Mouse (Mus musculus) cortical plate, adult 2 months (tissue): Measurements from ENCODE around the gene Pip5kl1. TPM values are rescaled to one million over a fixed set of nuclear protein-coding genes. Genes with fewer than 3 reads are reported as not detected.

Experiments used
- H3K27ac ChIP-seq: fragments of 200-500 bp; 2 replicates; pipeline ENCODE4 v1.5.1; 2012; ENCODE audit warnings: low read length, control low read depth, inconsistent platforms; ENCODE audit not compliant: insufficient read depth
- H3K4me1 ChIP-seq: fragments of 200-500 bp; 2 replicates; pipeline ENCODE4 v1.6.1; 2011; ENCODE audit warnings: low read length; ENCODE audit not compliant: control insufficient read depth, insufficient read depth
- H3K4me3 ChIP-seq: fragments of 200-500 bp; 2 replicates; pipeline ENCODE4 v1.5.1; 2011; ENCODE audit warnings: mild to moderate bottlenecking, low read length, control low read depth; ENCODE audit not compliant: insufficient read depth
- CTCF ChIP-seq: fragments of 200-500 bp; IDR thresholded peaks from 2 replicates; pipeline ENCODE4 v1.5.1; 2011; ENCODE audit warnings: mild to moderate bottlenecking, control low read depth, low read length; ENCODE audit not compliant: insufficient read depth; ENCODE audit errors: extremely low read depth
- POLR2A ChIP-seq: fragments of 200-500 bp; IDR thresholded peaks from 2 replicates; pipeline ENCODE4 v1.6.1; 2011; ENCODE audit warnings: mild to moderate bottlenecking, low read length, control low read depth; ENCODE audit not compliant: insufficient read depth; ENCODE audit errors: extremely low read depth
- polyA plus RNA-seq: library from polyadenylated mRNA; depleted of rRNA; stranded (reverse); fragments of >200 nt; gene quantifications from 2 replicates; pipeline ENCODE4 v1.2.3, GENCODE M21; 2012

Pip5kl1 gene
- polyA plus RNA-seq, 1 experiment = 31.3 TPM

DNA sequence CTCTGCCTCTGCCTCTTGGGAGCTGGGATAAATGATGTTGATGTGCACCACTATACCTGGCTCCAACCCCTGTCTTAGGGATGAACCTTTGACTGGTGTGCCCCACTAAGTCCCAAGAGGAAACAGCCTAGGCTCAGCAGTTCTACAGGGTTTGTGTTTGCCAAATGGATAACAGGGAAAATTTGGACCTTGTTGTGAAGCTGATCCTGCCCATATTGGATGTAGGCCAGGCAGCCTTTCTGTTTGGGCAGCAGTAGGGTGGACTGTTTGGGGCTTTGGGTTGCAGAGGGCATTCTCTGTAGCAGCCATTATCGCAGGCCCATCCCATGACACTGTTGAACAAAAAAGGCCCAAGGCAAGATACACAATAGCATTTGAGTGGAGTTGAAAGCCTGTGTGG lies 27.6 kb upstream of the Pip5kl1 start:
- Histone ChIP-seq H3K4me3 (no peak overlapping the region), H3K27ac (no peak overlapping the region), H3K4me1 (no peaks in the 10 kb centered on the region; the same call in 1 of the 2 replicates)
- no peak for TF ChIP-seq POLR2A
- no peak for TF ChIP-seq CTCF

DNA sequence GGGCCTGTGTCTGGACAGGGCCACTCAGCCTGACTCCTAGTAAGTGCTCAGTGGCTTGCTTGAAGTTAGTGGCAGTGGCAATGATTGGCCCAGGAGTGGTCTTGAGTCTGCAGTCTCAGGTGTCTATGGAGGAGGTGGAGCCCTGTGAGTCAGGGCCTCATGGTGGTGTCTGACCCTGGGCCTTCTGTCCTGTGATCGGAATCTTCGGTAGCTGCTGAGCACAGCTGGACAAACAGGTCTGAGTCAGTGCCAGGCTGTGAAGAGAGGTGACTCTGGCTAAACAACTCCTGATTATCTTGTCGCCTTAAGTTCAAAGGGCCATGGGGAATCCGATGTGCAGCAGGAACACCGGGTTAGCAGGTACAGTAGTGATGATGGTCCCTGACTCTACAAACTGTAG lies 27.2 kb upstream of the Pip5kl1 start:
- Histone ChIP-seq H3K27ac (no peak overlapping the region), H3K4me3 (no peak overlapping the region), H3K4me1 (no peaks in the 10 kb centered on the region; the same call in 1 of the 2 replicates)
- TF ChIP-seq CTCF (no peak), POLR2A (no peak)

DNA sequence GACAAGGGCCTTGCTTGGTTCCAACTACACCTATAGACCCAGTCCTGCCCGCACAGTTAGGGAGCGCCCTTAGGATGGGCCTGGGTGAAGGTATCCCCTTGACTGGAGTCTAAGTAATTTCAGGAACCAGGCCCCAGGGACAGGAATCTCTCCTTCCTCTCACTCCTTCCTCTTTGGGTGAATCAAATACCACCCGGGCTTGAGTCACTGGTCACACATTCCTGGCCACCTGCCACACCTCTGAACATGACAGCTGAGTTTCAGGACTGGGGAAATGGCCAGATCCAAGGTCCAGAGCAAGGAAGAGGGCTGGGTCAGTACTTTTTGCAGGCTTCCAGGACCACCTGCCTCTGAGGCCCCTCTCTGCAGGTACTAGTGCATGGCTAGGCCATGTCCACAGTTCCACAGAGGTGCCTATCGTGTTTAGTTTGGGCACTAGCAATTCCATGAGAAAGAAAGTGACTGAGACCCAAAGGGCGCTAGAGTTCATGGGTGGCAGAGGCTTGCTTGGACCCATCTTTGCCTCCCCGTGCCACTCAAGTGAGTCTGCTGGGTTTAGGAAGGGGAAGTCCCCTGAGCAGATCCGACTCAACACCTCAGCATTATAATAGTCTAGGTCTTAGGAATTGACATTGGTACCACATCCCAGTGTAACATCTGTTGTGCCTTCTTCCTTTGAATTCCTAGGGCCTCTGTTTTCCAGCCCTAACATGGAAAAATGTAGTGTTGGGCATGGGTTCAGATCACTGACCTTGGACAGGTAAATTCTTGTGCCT lies 26.4 kb upstream of the Pip5kl1 start:
- TF ChIP-seq CTCF = no peak
- TF ChIP-seq POLR2A = no peak
- H3K27ac ChIP-seq = no peak overlapping the region
- H3K4me1 ChIP-seq = no peaks in the 10 kb centered on the region; the same call in 1 of the 2 replicates
- H3K4me3 ChIP-seq = no peak overlapping the region

DNA sequence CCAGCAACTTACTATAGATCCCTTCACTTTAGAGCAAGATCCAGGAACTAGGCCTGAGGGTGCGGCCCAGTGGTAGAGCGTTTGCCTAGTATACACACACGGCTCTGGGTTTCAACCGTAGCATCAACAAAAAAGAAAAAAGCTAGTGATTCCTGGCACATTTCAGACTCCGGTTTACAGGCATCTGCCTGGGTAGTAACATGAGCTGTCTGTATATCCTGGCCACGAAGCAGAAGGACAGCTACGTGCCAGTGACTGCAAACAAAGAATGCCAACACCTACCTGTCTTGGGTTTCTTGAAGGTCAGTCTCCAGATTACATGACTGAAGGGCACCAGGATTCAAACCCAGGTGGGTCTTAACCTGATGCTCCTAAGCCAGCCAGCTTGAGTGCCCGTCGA lies 25.4 kb upstream of the Pip5kl1 start:
- Histone ChIP-seq H3K4me1 (no peaks in the 10 kb centered on the region; the same call in 1 of the 2 replicates), H3K27ac (no peak overlapping the region), H3K4me3 (no peak overlapping the region)
- TF ChIP-seq POLR2A (no peak), CTCF (no peak)

DNA sequence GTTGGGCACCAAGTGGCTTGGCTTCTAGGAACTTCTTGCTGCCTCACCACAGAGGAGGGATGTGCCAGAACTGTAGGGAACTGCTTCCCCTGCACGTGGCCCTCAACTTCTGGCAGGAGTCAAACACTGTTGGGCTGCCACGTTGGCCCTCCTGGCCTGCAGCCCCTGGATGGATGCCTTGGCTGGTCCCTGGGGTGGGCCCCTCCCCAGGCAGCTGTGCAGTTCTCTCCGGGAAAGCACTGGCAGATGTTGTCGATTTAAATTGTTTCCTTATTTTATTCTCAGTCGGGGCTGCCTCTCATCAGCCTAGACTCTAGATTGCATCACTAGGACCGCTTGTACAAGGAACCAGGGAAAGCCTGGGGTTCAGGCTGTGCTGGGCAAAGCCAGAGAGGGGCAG lies 24.8 kb upstream of the Pip5kl1 start:
- Histone ChIP-seq H3K4me3 (no peak overlapping the region), H3K27ac (no peak overlapping the region), H3K4me1 (no peaks in the 10 kb centered on the region; the same call in 1 of the 2 replicates)
- no peak for TF ChIP-seq CTCF
- no peak for TF ChIP-seq POLR2A

DNA sequence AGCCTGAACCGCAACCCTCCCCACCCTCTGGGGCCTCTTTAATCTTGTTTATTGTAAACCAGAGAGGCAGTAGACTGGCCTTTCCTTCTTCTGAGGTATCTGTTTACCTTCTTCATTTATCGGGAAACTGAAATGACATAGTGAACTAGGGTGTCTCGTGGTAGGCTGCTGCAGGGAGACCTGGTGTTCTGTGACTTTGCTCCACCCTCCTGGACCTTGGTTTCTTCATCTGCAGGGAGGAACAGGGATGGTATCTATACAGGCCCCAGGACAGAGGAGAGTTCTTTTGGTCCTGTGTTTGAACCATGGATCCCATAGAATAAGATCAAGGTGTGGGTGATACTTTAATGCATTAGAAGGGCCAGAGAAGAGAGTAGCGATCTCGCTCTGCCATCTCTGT lies 23.4 kb upstream of the Pip5kl1 start:
- no peak overlapping the region for H3K4me3 ChIP-seq
- no peak for TF ChIP-seq CTCF
- no peak for TF ChIP-seq POLR2A
- no peak overlapping the region for H3K27ac ChIP-seq
- no peaks in the 10 kb centered on the region; the same call in 1 of the 2 replicates for H3K4me1 ChIP-seq

DNA sequence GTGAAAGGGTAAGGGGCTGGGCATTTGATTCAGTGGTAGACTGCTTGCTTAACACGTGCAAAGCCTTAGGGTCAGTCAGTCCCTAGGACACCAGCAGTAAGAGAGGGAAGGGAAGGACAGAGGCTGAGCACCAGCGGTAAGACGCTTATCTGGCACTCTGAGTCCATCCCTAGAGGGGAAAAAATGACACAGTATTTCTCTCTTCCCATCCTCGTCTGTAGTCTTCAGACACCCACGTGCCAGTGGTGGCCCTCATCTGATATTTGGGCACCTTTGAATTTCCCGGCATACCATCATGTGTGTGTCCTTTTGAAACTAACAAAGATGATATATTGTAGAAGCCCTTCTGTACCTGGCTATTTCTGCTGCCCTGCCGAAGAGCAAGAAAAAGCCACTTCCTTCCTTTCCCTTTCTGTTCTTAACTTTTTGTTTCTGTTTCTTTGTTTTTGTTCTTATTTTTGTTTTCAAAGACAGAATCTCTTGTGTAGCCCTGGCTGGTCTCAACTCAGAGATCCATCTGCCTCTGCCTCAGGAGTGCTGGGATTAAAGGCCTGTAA lies 20.9 kb upstream of the Pip5kl1 start:
- Histone ChIP-seq H3K4me3 (no peak overlapping the region), H3K27ac (peak overlapping the region; percentile 31; the same call in 1 of the 2 replicates), H3K4me1 (no peaks in the 10 kb centered on the region; the same call in 1 of the 2 replicates)
- TF ChIP-seq POLR2A = no peak
- TF ChIP-seq CTCF = no peak

DNA sequence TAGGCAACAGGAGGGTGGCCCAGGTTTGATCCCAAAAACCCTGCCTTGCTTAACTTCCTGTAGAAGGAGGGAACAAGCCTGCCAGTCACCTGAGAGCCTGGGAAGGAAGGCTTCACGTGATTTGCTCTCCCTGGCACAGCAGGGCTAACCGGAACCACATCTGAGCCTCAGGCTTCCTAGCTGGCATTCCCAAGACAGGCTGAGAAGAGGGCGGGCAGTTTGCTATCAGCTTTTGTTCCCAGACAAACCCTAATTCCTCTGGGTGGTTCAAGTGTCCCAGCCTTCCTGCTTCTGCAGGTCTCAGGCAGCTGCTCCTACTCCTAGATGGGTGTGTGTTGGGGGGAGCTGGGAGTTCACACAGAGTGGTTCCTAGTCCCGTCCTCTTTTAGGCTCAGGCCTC lies 19.1 kb upstream of the Pip5kl1 start:
- H3K4me3 ChIP-seq = no peak overlapping the region
- no peaks in the 10 kb centered on the region for H3K4me1 ChIP-seq
- H3K27ac ChIP-seq = no peak overlapping the region
- TF ChIP-seq CTCF (no peak), POLR2A (no peak)

DNA sequence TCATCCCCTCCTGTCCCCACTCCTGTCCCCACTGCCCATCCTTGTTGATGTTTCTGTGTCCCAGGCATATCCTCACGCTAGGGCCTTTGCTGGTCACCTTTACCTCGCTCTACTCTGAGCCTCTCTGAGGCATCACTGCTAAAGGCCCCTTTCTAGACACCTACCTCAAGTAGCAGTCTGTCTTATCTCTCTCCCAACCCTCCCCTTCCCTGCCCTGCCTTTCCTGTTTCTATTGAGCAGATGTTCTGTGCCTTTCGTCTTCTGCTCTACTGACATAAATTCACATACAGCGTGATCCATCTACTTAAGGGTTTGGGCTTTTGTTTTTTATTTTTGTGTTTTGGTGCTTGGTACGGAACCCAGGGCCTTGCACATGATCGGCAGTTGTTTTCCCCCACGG lies 18.6 kb upstream of the Pip5kl1 start:
- no peak overlapping the region for H3K27ac ChIP-seq
- no peaks in the 10 kb centered on the region for H3K4me1 ChIP-seq
- no peak for TF ChIP-seq CTCF
- TF ChIP-seq POLR2A = no peak

DNA sequence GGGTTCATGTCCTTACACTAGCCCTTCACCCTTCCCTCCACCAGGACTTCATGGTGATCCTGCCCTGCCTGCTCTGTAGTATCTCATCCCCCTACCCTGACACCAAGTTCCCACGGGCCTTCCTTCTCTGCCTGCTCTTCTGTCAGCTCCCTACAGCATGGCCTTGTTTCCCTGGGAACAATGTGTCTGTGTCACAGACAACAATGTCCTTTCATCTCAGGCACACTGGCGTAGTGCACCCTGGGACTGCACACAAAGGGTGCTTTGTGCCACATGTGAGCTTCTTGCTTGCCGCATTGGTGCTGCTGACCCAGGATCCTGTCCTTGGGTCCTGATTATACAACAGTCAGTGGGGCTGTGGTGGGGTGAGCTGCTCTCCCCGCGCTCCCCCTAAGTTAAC lies 15.0 kb upstream of the Pip5kl1 start:
- peak overlapping the region; percentile 80 for H3K27ac ChIP-seq
- no peaks in the 10 kb centered on the region for H3K4me1 ChIP-seq
- TF ChIP-seq CTCF = no peak
- TF ChIP-seq POLR2A = peak; percentile 14; the same call in 1 of the 2 replicates
- H3K4me3 ChIP-seq = no peak overlapping the region

More for the DNA sequence above, 18.6 kb upstream of the Pip5kl1 start:
- H3K4me3 ChIP-seq = no peak overlapping the region
